Mouse (Mus musculus) adipocyte (in vitro differentiated cells): ENCODE measurements around the gene Bcdin3d.
A peak's percentile ranks its signal among the peaks of the same experiment; 100 is the strongest.

ENCODE experiments used
- DNase-seq: peaks from one replicate; pipeline ENCODE4 v3.0.0-alpha.2; 2016; ENCODE audit warnings: low spot score

Gene Bcdin3d

DNA sequence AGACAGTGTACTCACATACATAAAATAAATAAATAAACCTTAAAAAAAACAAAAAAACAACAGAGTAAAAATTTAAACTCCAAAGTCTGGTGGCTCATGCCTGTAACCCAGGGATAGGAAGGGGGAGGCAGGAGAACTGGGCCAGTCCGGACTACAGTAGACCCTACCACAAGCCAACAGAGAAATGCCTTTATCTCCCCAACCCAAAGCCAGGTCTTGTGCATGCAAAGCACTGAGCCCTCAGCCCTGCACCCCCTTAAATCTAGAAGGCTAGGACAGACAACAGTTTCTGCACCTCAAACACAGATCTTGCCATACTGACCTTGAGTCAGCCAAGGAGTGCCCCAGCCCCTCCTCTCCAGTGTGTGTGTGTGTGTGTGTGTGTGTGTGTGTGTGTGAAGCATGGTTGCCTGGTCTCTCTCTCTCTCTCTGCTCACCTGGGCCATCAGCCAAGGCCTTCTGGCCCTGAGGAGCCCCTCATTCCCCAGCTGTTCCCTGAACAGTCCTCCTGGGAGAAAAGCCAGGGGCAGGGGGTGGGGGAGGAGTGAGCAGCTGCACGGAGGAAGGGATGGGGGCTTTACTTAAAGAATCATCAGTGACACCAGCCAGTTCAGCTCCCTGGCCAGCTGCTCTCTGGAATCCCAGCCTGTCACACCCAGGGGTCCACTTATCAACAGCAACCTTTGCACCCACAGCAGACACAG, 34.3 kb downstream of the Bcdin3d start:
- DNase-seq = peak; percentile 38

DNA sequence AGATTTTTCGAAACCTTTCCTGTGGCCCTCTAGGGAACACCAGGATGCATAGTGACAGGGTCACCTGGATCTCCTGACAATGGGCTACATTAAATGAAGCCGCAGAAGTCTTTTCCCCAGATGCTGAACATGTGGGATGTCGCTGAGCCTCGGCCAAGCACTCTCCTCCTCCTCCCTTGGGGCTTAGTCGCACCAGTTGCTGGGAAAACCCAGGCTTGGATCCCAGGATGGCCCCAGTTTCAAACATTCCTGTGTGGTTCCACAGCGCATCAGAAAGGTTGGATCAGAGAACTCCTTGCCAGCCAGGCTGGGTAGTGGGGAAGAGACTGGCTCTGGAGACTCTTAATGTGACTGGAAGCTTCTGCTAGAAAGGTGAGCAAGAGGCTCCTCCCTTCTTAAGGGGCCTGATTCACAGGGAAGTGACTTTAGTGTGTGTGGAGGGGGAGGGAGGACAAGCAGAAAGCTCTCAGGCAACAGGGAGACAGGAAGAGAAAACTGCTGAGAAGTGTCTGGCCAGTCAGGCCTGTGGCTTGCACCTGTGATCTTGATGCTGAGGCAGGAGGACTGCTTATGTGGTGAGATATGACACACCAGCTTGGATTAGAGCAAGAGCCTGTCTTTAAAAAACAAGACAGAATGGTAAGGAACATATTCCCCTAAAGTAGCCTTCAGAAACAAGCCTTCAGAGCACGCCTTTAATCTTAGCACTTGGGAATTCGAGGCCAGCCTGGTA, 35.4 kb downstream of the Bcdin3d start:
- DNase-seq = no peak

DNA sequence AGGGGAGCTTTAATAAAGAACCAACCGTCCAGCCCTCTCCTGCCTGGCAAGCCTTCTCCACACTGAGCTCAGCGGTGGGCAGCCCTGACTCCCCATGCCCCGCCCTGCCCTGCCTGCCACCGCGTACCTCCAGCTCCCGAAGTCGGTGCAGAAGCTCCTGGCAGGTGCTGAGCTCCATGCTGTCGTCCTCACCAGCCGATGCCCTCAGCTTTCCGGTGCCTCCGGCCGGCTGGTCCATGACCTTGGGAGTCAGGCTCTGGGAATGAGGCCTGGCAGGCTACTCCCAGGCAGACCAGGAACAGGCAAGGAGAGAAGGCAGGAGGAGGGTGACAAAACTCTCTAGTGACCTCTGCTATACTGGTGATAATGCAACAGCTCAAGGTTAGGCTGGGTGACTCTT, 40.6 kb downstream of the Bcdin3d start:
- DNase-seq = no peak

DNA sequence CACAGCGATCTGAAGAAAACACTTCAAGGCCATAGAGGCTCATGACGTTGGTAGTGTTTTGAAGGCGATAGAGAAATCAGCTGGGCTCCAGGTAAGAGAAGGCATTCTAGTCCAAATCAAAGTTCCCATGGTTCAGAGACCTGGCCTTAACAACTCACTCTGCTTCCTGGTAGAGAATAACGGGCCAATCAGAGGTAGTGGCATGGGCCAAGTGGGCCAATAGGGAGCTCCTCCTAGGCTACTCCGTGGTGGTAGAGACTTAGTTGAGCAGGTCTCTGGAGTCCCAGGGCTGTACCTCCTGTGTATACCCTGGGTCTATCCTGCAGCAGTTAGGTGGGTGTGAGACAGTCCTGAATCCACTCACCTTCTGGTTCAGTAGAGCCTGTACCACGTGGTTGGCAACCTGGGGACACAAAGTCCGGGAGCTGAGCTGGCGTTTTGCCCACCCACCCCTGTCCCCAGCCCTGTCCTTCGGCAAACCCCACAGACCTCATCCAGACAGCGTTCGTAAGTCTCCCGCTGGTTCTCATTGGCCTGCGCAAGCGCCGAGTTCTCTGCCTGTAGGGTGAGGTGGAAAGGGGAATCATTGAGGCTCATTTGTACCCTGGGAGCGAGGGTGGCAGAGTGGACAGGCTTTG, 41.3 kb downstream of the Bcdin3d start:
- DNase-seq = no peak

DNA sequence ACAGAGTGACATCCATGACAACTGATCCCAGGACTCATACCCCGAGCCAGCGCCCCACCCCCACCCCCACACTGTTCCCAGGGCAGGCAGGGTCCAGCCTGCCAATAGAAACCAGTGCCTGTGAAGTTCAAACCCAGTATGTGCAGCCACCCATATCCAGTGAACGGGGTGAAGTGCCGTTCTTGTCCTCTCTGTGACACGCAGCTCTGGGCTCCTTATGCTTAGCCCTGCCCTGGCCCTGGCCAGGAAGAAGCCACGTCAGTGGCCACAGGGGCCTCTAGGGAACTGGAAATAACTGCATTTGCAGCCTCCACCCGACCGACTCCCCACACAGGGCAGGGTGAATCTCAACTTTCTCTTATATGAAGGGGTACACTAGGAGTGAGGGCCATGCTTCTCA, 42.6 kb downstream of the Bcdin3d start:
- DNase-seq = peak; percentile 33

DNA sequence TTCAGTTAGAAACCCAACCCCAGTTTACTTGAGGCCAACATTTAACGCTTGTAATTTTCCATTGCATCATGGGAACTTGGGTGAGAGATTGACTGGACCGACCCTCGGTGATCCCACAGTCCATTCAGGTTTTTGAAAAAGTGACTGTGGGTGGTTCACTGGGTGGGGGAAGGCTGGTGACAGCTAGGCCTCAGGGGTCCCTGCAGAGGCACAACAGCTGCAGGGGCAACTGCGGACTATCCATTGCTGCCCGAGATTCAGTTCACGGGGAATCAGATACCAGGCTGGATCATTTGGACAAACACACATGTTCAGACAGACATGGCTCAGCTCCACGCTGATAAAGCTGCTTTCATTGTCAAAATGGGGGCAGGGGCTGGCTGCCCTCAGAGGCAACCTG, 43.0 kb downstream of the Bcdin3d start:
- DNase-seq = no peak

DNA sequence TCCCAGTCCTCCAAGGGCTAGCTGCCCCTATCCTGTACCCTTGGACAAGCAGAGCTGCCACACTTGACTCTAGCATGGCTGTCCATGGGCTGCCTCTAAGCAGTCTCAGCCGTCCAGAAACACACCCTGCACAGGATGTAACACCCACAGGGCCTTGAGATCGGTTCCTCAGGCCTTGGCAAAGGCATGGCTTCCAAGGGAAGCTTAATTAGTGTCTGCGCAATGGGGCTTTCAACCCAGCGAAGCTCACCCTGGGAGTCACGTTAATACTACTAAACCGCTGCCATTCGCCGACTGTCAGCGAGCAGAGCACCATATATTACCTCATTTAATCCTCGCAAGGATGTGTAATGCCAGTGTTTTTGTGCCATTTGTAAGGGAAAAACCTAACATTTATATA, 43.5 kb downstream of the Bcdin3d start:
- no peak for DNase-seq

DNA sequence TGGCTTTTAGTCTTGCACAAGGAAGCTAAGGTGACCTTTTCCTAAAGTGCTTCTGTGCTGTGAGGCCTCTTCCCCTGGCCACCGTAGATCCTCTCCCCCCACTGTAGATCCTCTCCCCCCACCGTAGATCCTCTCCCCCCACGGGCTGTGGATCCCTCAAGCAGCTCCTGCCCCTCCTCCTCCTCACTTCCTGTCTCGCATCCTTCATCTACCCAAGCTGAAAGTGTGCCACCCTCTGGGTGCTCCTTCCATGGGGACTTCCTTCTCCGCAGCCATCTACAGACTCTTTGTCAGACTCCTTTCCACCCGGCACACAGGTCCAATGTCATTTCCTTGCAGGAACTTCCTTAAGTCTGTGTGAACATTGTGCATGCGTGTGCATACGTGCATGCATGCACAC, 44.1 kb downstream of the Bcdin3d start:
- DNase-seq = no peak

DNA sequence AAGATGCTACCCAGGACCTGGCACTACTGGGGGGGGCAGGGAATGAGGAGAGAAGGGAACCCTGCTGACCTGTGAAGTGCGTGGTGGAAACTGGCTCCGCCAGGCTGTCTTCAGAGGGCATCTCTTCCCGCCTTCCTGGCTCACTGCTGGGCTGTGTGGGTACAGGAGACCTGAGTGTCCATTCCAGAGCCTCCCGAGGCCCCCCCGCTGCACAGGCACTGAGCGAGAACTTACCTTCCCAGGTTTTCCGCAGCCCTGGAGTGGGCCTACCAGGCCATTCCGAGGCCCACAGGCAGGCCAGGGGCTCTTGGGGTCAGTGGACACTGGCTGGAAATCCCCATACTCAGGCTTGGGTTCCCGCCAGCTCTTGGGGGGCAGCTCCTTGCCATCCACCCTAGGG, 50.6 kb downstream of the Bcdin3d start:
- DNase-seq = no peak

DNA sequence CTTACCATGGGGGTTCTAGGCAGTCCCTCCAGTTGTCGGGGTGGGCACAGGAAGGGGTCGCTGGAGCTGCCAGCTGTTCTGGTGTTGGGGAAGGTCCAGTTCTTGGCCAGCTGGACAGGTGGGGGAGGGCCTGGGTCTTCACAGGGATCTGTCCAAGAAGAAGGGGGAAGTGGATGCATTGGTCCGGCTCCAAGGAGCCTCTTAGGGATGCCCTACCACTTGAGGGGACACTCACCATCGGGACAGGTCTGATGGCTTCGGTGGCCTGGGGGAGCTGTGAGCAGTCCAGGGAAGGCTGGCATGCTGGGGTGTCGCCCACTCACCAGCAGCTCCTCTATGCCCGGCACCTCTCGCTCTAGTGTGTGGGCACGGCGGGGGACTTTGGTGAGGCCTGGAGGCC, 51.4 kb downstream of the Bcdin3d start:
- DNase-seq = no peak

DNA sequence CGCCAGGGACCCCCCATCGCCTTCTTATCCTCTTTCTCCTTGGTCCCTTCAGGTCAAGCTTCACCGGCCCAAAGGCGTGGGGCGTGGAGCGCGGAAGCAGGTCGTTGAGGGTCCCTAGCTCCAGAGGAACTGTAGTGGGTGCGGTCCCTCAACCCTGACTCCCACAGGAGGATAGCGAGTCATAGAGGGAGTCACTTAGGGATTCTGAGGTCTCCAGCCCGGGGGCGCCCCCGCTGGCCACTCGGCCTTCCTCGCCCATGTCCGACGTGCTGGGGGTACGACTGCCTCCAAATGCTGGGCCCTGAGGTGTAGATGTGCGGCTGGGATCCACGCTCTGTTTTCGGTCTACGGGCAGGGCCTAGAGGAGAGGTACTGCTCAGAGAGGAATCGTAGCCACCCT, 52.0 kb downstream of the Bcdin3d start:
- DNase-seq = no peak

DNA sequence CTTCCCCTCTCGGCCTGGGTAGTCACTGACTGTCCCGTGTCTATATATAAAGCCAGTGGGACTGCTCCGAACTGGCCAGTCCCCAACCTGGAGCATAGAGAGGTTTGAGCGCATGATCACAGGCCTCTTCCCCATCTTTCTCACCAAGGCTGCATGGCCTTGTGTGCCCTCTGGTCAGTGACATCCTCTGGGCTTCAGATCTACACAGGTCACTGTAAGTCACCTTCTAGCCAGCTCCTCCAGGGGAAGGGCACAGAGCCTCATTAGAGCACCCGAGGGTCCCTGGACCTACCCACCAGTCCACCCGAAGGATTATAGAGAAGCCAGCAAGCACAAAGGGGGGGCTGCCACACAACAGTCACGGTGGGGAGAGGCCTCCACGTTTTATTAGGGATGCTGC, 52.9 kb downstream of the Bcdin3d start:
- DNase-seq = no peak

DNA sequence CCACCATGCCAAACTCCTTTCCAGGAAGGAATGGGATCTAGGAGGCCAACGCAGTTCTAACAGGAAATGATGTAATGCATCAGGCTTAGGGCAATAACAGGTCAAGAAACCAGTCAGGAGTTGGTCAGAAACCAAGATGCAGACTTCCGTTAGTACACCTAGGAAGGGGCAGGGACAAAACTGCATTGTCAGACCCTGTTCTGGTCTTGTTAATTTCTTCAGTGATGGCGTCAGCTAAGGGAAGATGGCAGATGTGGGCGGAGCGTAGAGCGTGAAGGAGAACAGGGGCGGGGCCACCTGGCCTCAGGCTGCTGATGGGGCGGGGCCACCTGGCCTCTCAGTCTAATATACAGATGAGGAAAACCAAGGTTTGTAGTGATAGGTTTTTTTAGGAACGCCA, 53.4 kb downstream of the Bcdin3d start:
- no peak for DNase-seq

DNA sequence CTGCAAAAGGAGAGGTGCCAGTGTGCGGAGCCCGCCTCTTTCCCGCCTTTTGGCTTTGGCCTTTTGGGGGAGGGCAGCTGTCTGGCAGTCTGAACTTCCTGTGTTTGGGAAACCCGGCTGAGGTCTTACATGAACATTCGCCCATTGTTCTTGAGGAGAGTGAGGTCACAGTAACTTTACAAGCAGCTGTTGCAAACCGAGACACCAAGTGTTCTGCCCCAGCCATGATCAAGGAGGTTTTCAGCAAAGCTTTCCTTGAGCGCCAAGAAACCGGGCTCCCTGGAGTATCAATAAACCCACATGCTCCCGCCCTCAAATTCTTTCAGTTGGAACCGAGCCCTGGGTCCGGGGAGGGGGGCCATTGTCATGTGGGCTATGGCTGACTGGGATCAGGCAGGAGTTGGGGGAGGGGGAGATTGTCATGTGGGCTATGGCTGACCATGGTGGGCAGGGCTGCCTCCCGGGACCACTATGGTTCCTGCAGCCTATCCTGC, 54.0 kb downstream of the Bcdin3d start:
- peak; percentile 71 for DNase-seq

DNA sequence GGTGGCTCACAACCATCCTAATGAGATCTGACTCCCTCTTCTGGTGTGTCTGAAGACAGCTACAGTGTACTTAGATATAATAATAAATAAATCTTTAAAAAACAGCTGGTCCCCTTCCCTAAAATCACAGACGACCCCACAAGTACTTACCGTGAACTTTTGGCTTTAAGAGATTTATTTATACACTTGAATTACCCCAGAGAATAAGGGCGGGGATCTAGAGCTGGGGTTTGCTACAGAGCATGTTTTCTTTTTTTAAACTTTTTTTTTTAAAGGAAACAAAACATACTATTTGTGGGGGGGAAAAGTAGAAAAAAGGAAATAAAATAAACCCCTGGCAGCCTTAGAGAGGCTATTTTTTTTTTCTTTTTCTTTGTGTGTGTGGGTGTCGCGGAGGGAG, 54.4 kb downstream of the Bcdin3d start:
- no peak for DNase-seq
